Mouse (Mus musculus) CH12.LX (cell line): ENCODE results near the gene Tufm. TPM values are rescaled to one million over a fixed set of nuclear protein-coding genes. Genes with fewer than 3 reads are reported as not detected.
A peak's percentile ranks its signal among the peaks of the same experiment; 100 is the strongest.

Experiments used
- DNase-seq: peaks from one replicate; pipeline ENCODE4 v3.0.0-alpha.2; 2013; ENCODE audit errors: extremely low read depth
- H3K27ac ChIP-seq: 2 replicates; pipeline ENCODE4 v1.5.1; 2012; ENCODE audit warnings: low read depth, mild to moderate bottlenecking, control low read depth, moderate library complexity; ENCODE audit not compliant: insufficient read depth
- H3K27me3 ChIP-seq: replicated peaks from 2 replicates; pipeline ENCODE3; 2012; ENCODE audit warnings: inconsistent platforms
- H3K36me3 ChIP-seq, 2 experiments: replicated peaks in 1 of 2; 2 replicates each; pipeline versions ENCODE3 to v1.6.1; 2012; ENCODE audit warnings: inconsistent platforms in 1 of 2, low read length in 1 of 2, mild to moderate bottlenecking in 1 of 2, mixed read lengths in 1 of 2, moderate library complexity in 1 of 2; ENCODE audit not compliant: control insufficient read depth in 1 of 2, insufficient read depth in 1 of 2
- H3K4me1 ChIP-seq, 2 experiments: 2 replicates each; pipeline ENCODE4 v1.6.1; 2012; ENCODE audit warnings: inconsistent platforms in 1 of 2, moderate library complexity in 1 of 2; ENCODE audit not compliant: insufficient read depth in 2 of 2, control insufficient read depth in 1 of 2
- H3K4me2 ChIP-seq: 2 replicates; pipeline ENCODE4 v1.6.1; 2012; ENCODE audit warnings: low read depth, mild to moderate bottlenecking, control low read depth; ENCODE audit not compliant: poor library complexity, insufficient read depth, severe bottlenecking
- H3K4me3 ChIP-seq, 3 experiments: fragments of 150-350 bp in 1 of 3; sonication (generic) in 1 of 3; replicated peaks in 1 of 3; 2 replicates each; pipeline versions ENCODE3 to v1.5.1; 2011 to 2012; ENCODE audit warnings: low read depth in 2 of 3, low read length in 2 of 3, mild to moderate bottlenecking in 2 of 3, moderate library complexity in 2 of 3, control low read depth in 1 of 3, improper control_type of control experiment in 1 of 3, inconsistent platforms in 1 of 3, mixed read lengths in 1 of 3; ENCODE audit not compliant: poor library complexity in 1 of 3
- H3K79me2 ChIP-seq: replicated peaks from 2 replicates; pipeline ENCODE4 v1.6.1; 2012; ENCODE audit warnings: mild to moderate bottlenecking, moderate library complexity; ENCODE audit not compliant: control insufficient read depth, poor library complexity, insufficient read depth, severe bottlenecking; ENCODE audit errors: extremely low read depth
- H3K9ac ChIP-seq: 2 replicates; pipeline ENCODE4 v1.6.1; 2012; ENCODE audit warnings: low read depth, mild to moderate bottlenecking, control low read depth, moderate library complexity; ENCODE audit not compliant: insufficient read depth
- H3K9me3 ChIP-seq: replicated peaks from 2 replicates; pipeline ENCODE3; 2012; ENCODE audit warnings: low read length, inconsistent platforms, mixed read lengths
- BHLHE40 ChIP-seq: IDR thresholded peaks from 2 replicates; pipeline ENCODE4 v1.6.1; 2011; ENCODE audit warnings: mild to moderate bottlenecking, low read depth, low read length, improper control_type of control experiment
- CHD1 ChIP-seq: IDR thresholded peaks from 2 replicates; pipeline ENCODE4 v1.6.1; 2012; ENCODE audit warnings: low read depth, low read length, improper control_type of control experiment, inconsistent platforms
- CHD2 ChIP-seq: IDR thresholded peaks from 2 replicates; pipeline ENCODE4 v1.6.1; 2011; ENCODE audit warnings: low read length, improper control_type of control experiment
- CTCF ChIP-seq, 2 experiments: IDR thresholded peaks in 1 of 2; conservative IDR thresholded peaks in 1 of 2; 2 replicates each; pipeline ENCODE4 v1.5.1; 2011 to 2012; ENCODE audit warnings: low read depth in 2 of 2, low read length in 2 of 2, improper control_type of control experiment in 1 of 2, inconsistent platforms in 1 of 2, mild to moderate bottlenecking in 1 of 2, moderate library complexity in 1 of 2
- ELF1 ChIP-seq: IDR thresholded peaks from 2 replicates; pipeline ENCODE4 v1.6.1; 2014; ENCODE audit warnings: low read depth, mild to moderate bottlenecking, inconsistent platforms, low read length, improper control_type of control experiment
- ETS1 ChIP-seq: conservative IDR thresholded peaks from 2 replicates; pipeline ENCODE4 v1.6.1; 2012; ENCODE audit warnings: low read depth, mild to moderate bottlenecking, inconsistent platforms, low read length, improper control_type of control experiment, moderate library complexity
- GABPA ChIP-seq: IDR thresholded peaks from 2 replicates; pipeline ENCODE4 v1.6.1; 2012; ENCODE audit warnings: low read depth, low read length, improper control_type of control experiment, inconsistent platforms; ENCODE audit not compliant: insufficient replicate concordance
- IRF4 ChIP-seq: IDR thresholded peaks from 2 replicates; pipeline ENCODE4 v1.6.1; 2014; ENCODE audit warnings: low read depth, mild to moderate bottlenecking, inconsistent platforms, low read length, improper control_type of control experiment
- JUND ChIP-seq: conservative IDR thresholded peaks from 2 replicates; pipeline ENCODE4 v1.6.1; 2011; ENCODE audit warnings: low read depth, low read length, improper control_type of control experiment
- KAT2A ChIP-seq: IDR thresholded peaks from 2 replicates; pipeline ENCODE4 v1.6.1; 2012; ENCODE audit warnings: low read length, improper control_type of control experiment, inconsistent platforms; ENCODE audit not compliant: insufficient replicate concordance
- MEF2A ChIP-seq: IDR thresholded peaks from 2 replicates; pipeline ENCODE4 v1.6.1; 2014; ENCODE audit warnings: low read depth, mild to moderate bottlenecking, inconsistent platforms, low read length, improper control_type of control experiment, borderline replicate concordance
- MXI1 ChIP-seq: IDR thresholded peaks from 2 replicates; pipeline ENCODE4 v1.6.1; 2011; ENCODE audit warnings: mild to moderate bottlenecking, low read depth, low read length, improper control_type of control experiment
- MYC ChIP-seq: IDR thresholded peaks from 2 replicates; pipeline ENCODE4 v1.6.1; 2011; ENCODE audit warnings: low read depth, mild to moderate bottlenecking, improper control_type of control experiment, low read length
- NELFE ChIP-seq: IDR thresholded peaks from 2 replicates; pipeline ENCODE4 v1.6.1; 2011; ENCODE audit warnings: low read depth, low read length, improper control_type of control experiment
- NRF1 ChIP-seq: IDR thresholded peaks from 2 replicates; pipeline ENCODE4 v1.6.1; 2014; ENCODE audit warnings: low read depth, mild to moderate bottlenecking, inconsistent platforms, low read length, improper control_type of control experiment, moderate library complexity
- POLR2A ChIP-seq: IDR thresholded peaks from 2 replicates; pipeline ENCODE4 v1.6.1; 2011; ENCODE audit warnings: low read depth, mild to moderate bottlenecking, improper control_type of control experiment, low read length
- POLR2AphosphoS2 ChIP-seq: IDR thresholded peaks from 2 replicates; pipeline ENCODE4 v1.6.1; 2011; ENCODE audit warnings: low read depth, low read length, improper control_type of control experiment
- RAD21 ChIP-seq: IDR thresholded peaks from 2 replicates; pipeline ENCODE4 v1.6.1; 2011; ENCODE audit warnings: low read depth, mild to moderate bottlenecking, low read length, improper control_type of control experiment, moderate library complexity
- RCOR1 ChIP-seq: conservative IDR thresholded peaks from 2 replicates; pipeline ENCODE4 v1.6.1; 2012; ENCODE audit warnings: low read depth, mild to moderate bottlenecking, inconsistent platforms, low read length, improper control_type of control experiment
- SIN3A ChIP-seq: IDR thresholded peaks from 2 replicates; pipeline ENCODE4 v1.6.1; 2012; ENCODE audit warnings: low read length, improper control_type of control experiment, inconsistent platforms
- SMC3 ChIP-seq: IDR thresholded peaks from 2 replicates; pipeline ENCODE4 v1.6.1; 2011; ENCODE audit warnings: low read depth, low read length, improper control_type of control experiment
- TBP ChIP-seq: conservative IDR thresholded peaks from 2 replicates; pipeline ENCODE4 v1.6.1; 2011; ENCODE audit warnings: low read depth, low read length, improper control_type of control experiment
- TCF12 ChIP-seq: IDR thresholded peaks from 2 replicates; pipeline ENCODE4 v1.6.1; 2014; ENCODE audit warnings: low read depth, mild to moderate bottlenecking, inconsistent platforms, low read length, improper control_type of control experiment
- USF1 ChIP-seq: IDR thresholded peaks from 2 replicates; pipeline ENCODE4 v1.6.1; 2014; ENCODE audit warnings: low read depth, mild to moderate bottlenecking, inconsistent platforms, low read length, improper control_type of control experiment
- USF2 ChIP-seq: conservative IDR thresholded peaks from 2 replicates; pipeline ENCODE4 v1.6.1; 2011; ENCODE audit warnings: low read depth, low read length, improper control_type of control experiment
- ZC3H11A ChIP-seq: IDR thresholded peaks from 2 replicates; pipeline ENCODE4 v1.6.1; 2012; ENCODE audit warnings: low read depth, mild to moderate bottlenecking, inconsistent platforms, low read length, improper control_type of control experiment
- ZKSCAN1 ChIP-seq: IDR thresholded peaks from 2 replicates; pipeline ENCODE4 v1.6.1; 2012; ENCODE audit warnings: low read depth, inconsistent platforms, low read length, improper control_type of control experiment, borderline replicate concordance
- ZNF384 ChIP-seq: IDR thresholded peaks from 2 replicates; pipeline ENCODE4 v1.6.1; 2012; ENCODE audit warnings: low read depth, low read length, improper control_type of control experiment, inconsistent platforms
- dilution Hi-C: fragments of 300-500 bp; cut with MboI; formaldehyde crosslinking; loops from 2 replicates; pipeline ENCODE4 v1.14.3; 2020; ENCODE audit warnings: low sequenced_read_pairs; ENCODE audit not compliant: extremely low pct_unique_long_range_greater_than_20kb, extremely low pct_ligation_motif_present
- in situ Hi-C: fragments of 300-500 bp; cut with MboI; formaldehyde crosslinking; loops from 3 replicates; pipeline ENCODE4 v1.14.3; 2019; ENCODE audit warnings: low sequenced_read_pairs, low pct_ligation_motif_present, low pct_unique_long_range_greater_than_20kb, mixed read lengths
- polyA plus RNA-seq: library from polyadenylated mRNA; unstranded; fragments of >175 nt; gene quantifications from 2 replicates; pipeline ENCODE4 v1.2.1, GENCODE M21; 2012; ENCODE audit warnings: low read depth; ENCODE audit not compliant: insufficient read length
- total RNA-seq, 2 experiments: library from RNA; depleted of rRNA; stranded (reverse); fragments of 300-350 nt in 1 of 2; fragments of >200 nt in 1 of 2; gene quantifications; 2 replicates each; pipeline ENCODE4 v1.2.3; 2012 to 2014

The Tufm gene
- total and polyA plus RNA-seq, 3 experiments, result 115 to 219 (median 156) TPM

DNA sequence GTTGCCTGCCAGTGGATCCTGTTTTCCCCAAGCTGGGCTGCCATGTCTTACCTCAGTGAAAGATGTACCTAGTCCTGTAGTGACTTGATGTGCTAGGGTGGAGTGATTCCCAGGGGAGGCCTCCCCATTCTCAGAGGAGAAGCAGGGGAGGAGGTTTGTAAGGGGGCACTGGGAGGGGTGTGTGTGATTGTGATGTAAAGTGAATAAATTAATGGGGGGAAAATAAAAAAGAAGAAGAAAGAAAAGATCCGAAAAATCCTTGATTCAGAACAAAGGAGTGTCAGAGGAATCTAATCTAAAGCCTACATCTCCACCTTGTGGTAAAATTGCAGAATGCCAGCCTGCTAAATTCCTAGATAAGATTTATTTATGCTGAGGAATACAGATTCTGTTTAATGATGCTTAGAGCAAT, 41.0 kb downstream of the Tufm start:
- Histone ChIP-seq H3K9ac (no peak overlapping the region), H3K4me3 (no peak overlapping the region), H3K27me3 (no peaks in the 10 kb centered on the region), H3K9me3 (no peaks in the 10 kb centered on the region), H3K4me2 (no peak overlapping the region), H3K27ac (no peak overlapping the region), H3K36me3 (no peaks in the 10 kb centered on the region), H3K79me2 (no peaks in the 10 kb centered on the region), H3K4me1 (peaks cover 0 to 8% of the 10 kb centered on the region in 2 experiments; a peak in 2 of 4 replicates)
- peak; percentile 54 for DNase-seq
- dilution Hi-C loops (no loop called here), in situ Hi-C loops (loop anchor here (5.0 kb wide), 1 partner anchor 131 kb away; the partner anchor contains the start of gene Nfatc2ip)
- TF ChIP-seq CTCF (conservative IDR thresholded peaks at IDR 0.05 in 1 of 2, IDR thresholded peaks at IDR 0.05 in 1 of 2; ENCODE audit: low read depth in 2 of 2, low read length in 2 of 2) (peak; percentile 53 to 92; a peak in 3 of 4 replicates), TCF12 (no peak), KAT2A (no peak), ELF1 (no peak), ZKSCAN1 (no peak), MEF2A (no peak), RCOR1 (no peak), MXI1 (no peak), SIN3A (no peak), MYC (no peak), BHLHE40 (no peak), NRF1 (no peak), POLR2A (no peak), TBP (no peak), RAD21 (no peak; the same call in none of the 2 replicates), ZC3H11A (peak; percentile 69), IRF4 (no peak), CHD1 (no peak), CHD2 (no peak), ZNF384 (no peak), SMC3 (peak; percentile 87), NELFE (no peak), POLR2AphosphoS2 (no peak)

DNA sequence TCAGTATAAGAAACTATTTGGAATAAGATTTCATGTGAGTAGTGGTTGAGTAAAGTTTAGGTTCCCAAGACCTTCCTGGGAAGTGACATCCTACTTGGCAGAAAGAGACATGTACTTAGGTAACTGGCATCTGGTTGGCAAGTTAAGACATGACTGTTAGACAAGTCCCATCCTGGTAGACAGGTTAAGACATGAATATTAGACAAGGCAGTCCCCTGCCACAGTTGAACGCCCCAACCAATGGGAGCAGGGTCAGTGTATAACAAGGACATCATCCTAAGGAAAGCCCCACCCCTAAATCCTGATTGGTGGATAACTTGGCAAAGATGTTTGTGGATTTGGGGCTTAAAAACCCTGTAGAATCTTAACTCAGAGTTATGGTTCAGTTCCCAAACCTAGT, 46.3 kb downstream of the Tufm start:
- H3K36me3 ChIP-seq, result no peaks in the 10 kb centered on the region
- in situ Hi-C loops, result no loop called here

More for the DNA sequence above, 46.3 kb downstream of the Tufm start:
- no peak overlapping the region for H3K9ac ChIP-seq
- TF ChIP-seq TCF12 (0 out of 2 replicates have a peak, but pooled peaks have one; percentile 26), CTCF (conservative IDR thresholded peaks at IDR 0.05 in 1 of 2, IDR thresholded peaks at IDR 0.05 in 1 of 2; ENCODE audit: low read depth in 2 of 2, low read length in 2 of 2) (no peak), POLR2AphosphoS2 (no peak), JUND (no peak), IRF4 (no peak), MYC (no peak), MXI1 (no peak), USF1 (no peak), NELFE (no peak), CHD1 (peak; percentile 98), POLR2A (no peak), ZNF384 (no peak), USF2 (no peak), GABPA (no peak), SMC3 (no peak), SIN3A (no peak), ETS1 (no peak), TBP (no peak)
- no peaks in the 10 kb centered on the region for H3K79me2 ChIP-seq
- H3K27me3 ChIP-seq, result no peaks in the 10 kb centered on the region
- H3K27ac ChIP-seq, result no peak overlapping the region
- H3K9me3 ChIP-seq, result no peaks in the 10 kb centered on the region
- no peak overlapping the region for H3K4me2 ChIP-seq
- H3K4me1 ChIP-seq, result peaks cover 0 to 13% of the 10 kb centered on the region in 2 experiments; a peak in 2 of 4 replicates
- H3K4me3 ChIP-seq, result no peak overlapping the region
- dilution Hi-C loops, result no loop called here
- DNase-seq, result peak; percentile 52
